Mouse (Mus musculus) thymus, adult 2 months (tissue): ENCODE results near the gene Spock1.

Source experiments
- CTCF ChIP-seq: fragments of 200-500 bp; IDR thresholded peaks from 2 replicates; pipeline ENCODE4 v1.5.1; 2012; ENCODE audit warnings: mild to moderate bottlenecking, control low read depth, low read length, moderate library complexity, borderline replicate concordance; ENCODE audit not compliant: control insufficient read depth, poor library complexity, insufficient read depth; ENCODE audit errors: extremely low read depth
- POLR2A ChIP-seq: fragments of 200-500 bp; IDR thresholded peaks from 2 replicates; pipeline ENCODE4 v1.6.1; 2012; ENCODE audit warnings: mild to moderate bottlenecking, low read length, control low read depth, moderate library complexity; ENCODE audit not compliant: control insufficient read depth, poor library complexity, insufficient read depth; ENCODE audit errors: extremely low read depth

DNA sequence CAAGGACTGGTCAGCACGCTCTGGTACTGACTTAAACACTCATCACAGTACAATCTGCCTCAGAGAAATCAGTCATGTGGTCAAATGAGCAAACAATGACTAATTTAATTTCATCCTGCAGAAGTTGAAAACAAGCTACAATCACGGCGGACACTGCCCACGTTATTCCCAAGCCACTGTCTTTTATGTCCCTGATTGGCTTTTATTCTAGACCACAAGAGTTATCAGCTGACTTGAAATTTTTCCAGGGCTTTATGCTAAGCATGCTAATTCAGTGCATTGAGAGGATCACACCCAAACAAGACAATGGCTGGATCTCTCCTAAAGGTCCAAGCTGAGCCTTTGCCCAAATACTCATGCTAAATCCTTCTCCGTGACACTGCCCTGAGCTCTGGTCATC is 31.2 kb downstream of the Spock1 start:
- TF ChIP-seq POLR2A (no peak), CTCF (no peak)
